Mouse (Mus musculus) liver, embryonic 14.5 days (tissue): ENCODE results near the gene Ephb1.

Source experiments
- CTCF ChIP-seq: IDR thresholded peaks from 2 replicates; pipeline ENCODE4 v1.5.1; 2016; ENCODE audit warnings: antibody characterized with exemption, low read depth, control low read depth
- EP300 ChIP-seq: IDR thresholded peaks from 2 replicates; pipeline ENCODE4 v1.6.1; 2016; ENCODE audit warnings: antibody characterized with exemption, low read depth

GRCm38 (mm10) chr9:102335571-102336282 is 18.8 kb downstream of the Ephb1 start:
- TF ChIP-seq EP300 (no peak), CTCF (no peak)
